ENCODE assay signal across 27 mouse cellular contexts in genomic region chr11:120514262-120514661, GRCm38 (mm10). TPM values are rescaled to one million over a fixed set of nuclear protein-coding genes. Genes with fewer than 3 reads are reported as not detected.
"Had no signal": no experiment of that assay in that cellular context is flagged by ENCODE, and none has a peak within 500 bp of the region (broad histone marks: within the 10 kb centered on the region; RNA-seq: fewer than 3 reads in every experiment).

No protein-coding gene starts in this region.

RNA-seq across cellular contexts. Expression of gene Gcgr, which starts 16.2 kb away (rescaled TPM):
- total RNA-seq: left cerebral cortex, postnatal 25 days; left cerebral cortex, postnatal 36 days; megakaryocyte progenitor cell, adult 5-6 weeks; megakaryocyte, adult 5-6 weeks; megakaryocyte-erythroid progenitor cell, adult 5-6 weeks; monocyte, adult 5-6 weeks had no signal
- polyA plus RNA-seq: midbrain, embryonic 11.5 days had no signal

RNA-seq across cellular contexts. Expression of gene Ppp1r27, which starts 36.7 kb away (rescaled TPM):
- total RNA-seq: left cerebral cortex, postnatal 10 days; left cerebral cortex, postnatal 14 days; left cerebral cortex, postnatal 25 days; left cerebral cortex, postnatal 36 days; left cerebral cortex, postnatal 4 days; megakaryocyte, adult 5-6 weeks; megakaryocyte-erythroid progenitor cell, adult 5-6 weeks; midbrain, postnatal 0 days; monocyte, adult 5-6 weeks had no signal
- polyA plus RNA-seq: limb, embryonic 12.5 days; liver, adult 2 months; liver, embryonic 11.5 days; liver, embryonic 12.5 days; liver, embryonic 14.5 days; lung, embryonic 14.5 days; lung, postnatal 0 days; macrophage; midbrain, embryonic 10.5 days; midbrain, embryonic 11.5 days; midbrain, embryonic 12.5 days; midbrain, embryonic 13.5 days; midbrain, embryonic 14.5 days; midbrain, embryonic 15.5 days; midbrain, embryonic 16.5 days; midbrain, postnatal 0 days; neural tube, embryonic 11.5 days; neural tube, embryonic 12.5 days had no signal
